Mouse (Mus musculus): Measurements from ENCODE around the gene Selenoi. TPM values are rescaled to one million over a fixed set of nuclear protein-coding genes. Genes with fewer than 3 reads are reported as not detected.
"Not testable (repeated sequence)": the region's sequence is repeated elsewhere in the genome, so short reads cannot be mapped to it uniquely, and the experiment has no call there.

Gene Selenoi
- total RNA-seq (2021) = 10 to 100 TPM; 36.7 to 37.8 TPM

GRCm38 (mm10) chr5:30232271-30232971 is at the start of gene Selenoi:
TSS of gene Selenoi (plus strand) at chr5:30232581.
- peak; percentile 91 to 94 for DNase-seq (ENCODE audit: extremely low spot score in 1 of 2, low spot score in 1 of 2)

- DNase-seq (ENCODE audit: extremely low spot score in 1 of 2, low spot score in 1 of 2) = no peak
These were observed 44.5 kb upstream of the Selenoi start for GRCm38 (mm10) chr5:30187687-30188485.

- DNase-seq (ENCODE audit: extremely low spot score in 1 of 2, low spot score in 1 of 2) = no peak
These were observed 39.9 kb upstream of the Selenoi start for GRCm38 (mm10) chr5:30192452-30192851.

GRCm38 (mm10) chr5:30195340-30195739 is 37.0 kb upstream of the Selenoi start:
- DNase-seq (ENCODE audit: extremely low spot score in 1 of 2, low spot score in 1 of 2) = no peak

- no peak for DNase-seq (ENCODE audit: extremely low spot score in 1 of 2, low spot score in 1 of 2)
These were observed 34.1 kb upstream of the Selenoi start for GRCm38 (mm10) chr5:30198257-30198656.

- peak; percentile 23 to 44 for DNase-seq (ENCODE audit: extremely low spot score in 1 of 2, low spot score in 1 of 2)
These were observed 30.9 kb upstream of the Selenoi start for GRCm38 (mm10) chr5:30201521-30201920.

- no peak for DNase-seq (ENCODE audit: extremely low spot score in 1 of 2, low spot score in 1 of 2)
These were observed 30.2 kb upstream of the Selenoi start for GRCm38 (mm10) chr5:30202221-30202620.

GRCm38 (mm10) chr5:30203216-30203885 is 29.0 kb upstream of the Selenoi start:
- DNase-seq (ENCODE audit: extremely low spot score in 1 of 2, low spot score in 1 of 2) = no peak

GRCm38 (mm10) chr5:30204441-30204840 is 27.9 kb upstream of the Selenoi start:
- DNase-seq (ENCODE audit: extremely low spot score in 1 of 2, low spot score in 1 of 2) = no peak

- DNase-seq (ENCODE audit: extremely low spot score in 1 of 2, low spot score in 1 of 2) = no peak
These were observed 27.3 kb upstream of the Selenoi start for GRCm38 (mm10) chr5:30205034-30205433.

- DNase-seq (ENCODE audit: extremely low spot score in 1 of 2, low spot score in 1 of 2) = no peak
These were observed 26.9 kb upstream of the Selenoi start, which contains the start of gene Adgrf3 for GRCm38 (mm10) chr5:30205493-30205892. TSS of gene Adgrf3 (minus strand) at chr5:30205722.

- DNase-seq (ENCODE audit: extremely low spot score in 1 of 2, low spot score in 1 of 2) = no peak
These were observed 25.1 kb upstream of the Selenoi start for GRCm38 (mm10) chr5:30207276-30207675.

GRCm38 (mm10) chr5:30210758-30211157 is 21.6 kb upstream of the Selenoi start:
- not testable (repeated sequence) for DNase-seq (ENCODE audit: extremely low spot score in 1 of 2, low spot score in 1 of 2)

- peak; percentile 36 to 79 for DNase-seq (ENCODE audit: extremely low spot score in 1 of 2, low spot score in 1 of 2)
These were observed 17.5 kb upstream of the Selenoi start for GRCm38 (mm10) chr5:30214889-30215288.

- DNase-seq (ENCODE audit: extremely low spot score in 1 of 2, low spot score in 1 of 2) = no peak
These were observed 16.4 kb upstream of the Selenoi start for GRCm38 (mm10) chr5:30215970-30216369.

GRCm38 (mm10) chr5:30219715-30220114 is 12.7 kb upstream of the Selenoi start:
- no peak for DNase-seq (ENCODE audit: extremely low spot score in 1 of 2, low spot score in 1 of 2)

GRCm38 (mm10) chr5:30220666-30221065 is 11.7 kb upstream of the Selenoi start:
- no peak for DNase-seq (ENCODE audit: extremely low spot score in 1 of 2, low spot score in 1 of 2)

GRCm38 (mm10) chr5:30222681-30223080 is 9.7 kb upstream of the Selenoi start:
- DNase-seq (ENCODE audit: extremely low spot score in 1 of 2, low spot score in 1 of 2) = no peak

GRCm38 (mm10) chr5:30230901-30231300 is 1.5 kb upstream of the Selenoi start:
- DNase-seq (ENCODE audit: extremely low spot score in 1 of 2, low spot score in 1 of 2) = peak in 1 of 2 experiments; percentile 15

GRCm38 (mm10) chr5:30231891-30232270 is 500 bp upstream of the Selenoi start:
- no peak for DNase-seq (ENCODE audit: extremely low spot score in 1 of 2, low spot score in 1 of 2)

GRCm38 (mm10) chr5:30233042-30233441 is 661 bp downstream of the Selenoi start:
- peak; percentile 5 to 11 for DNase-seq (ENCODE audit: extremely low spot score in 1 of 2, low spot score in 1 of 2)

Measured in layer of hippocampus, postnatal 25 days (tissue).